Mouse (Mus musculus): ENCODE data around the gene Serpinb9c. TPM values are rescaled to one million over a fixed set of nuclear protein-coding genes. Genes with fewer than 3 reads are reported as not detected.

Serpinb9c gene
- polyA plus RNA-seq (2012; rRNA removed; ENCODE audit: low replicate concordance): not detected in 2 replicates

GRCm38 (mm10) chr13:33159642-33160041 lies at the start of gene Serpinb9c:
Gene Serpinb9c, minus strand, starts transcription at chr13:33159742.

GRCm38 (mm10) chr13:33192659-33193058 lies 33.1 kb upstream of the Serpinb9c start, which contains the start of gene Serpinb9d:
Gene Serpinb9d, plus strand, starts transcription at chr13:33192959.

Other genes with a start within 250 kb of the Serpinb9c start
- 0.36 and 0.44 TPM in 2 replicates for gene Serpinb6b, start 194.5 kb downstream of the Serpinb9c start, polyA plus RNA-seq (2012; rRNA removed; ENCODE audit: low replicate concordance)
- gene Serpinb9, start 156.5 kb downstream of the Serpinb9c start, polyA plus RNA-seq (2012; rRNA removed; ENCODE audit: low replicate concordance): 0.32 and 0.55 TPM in 2 replicates
- not detected in 2 replicates for gene Serpinb9b, start 132.3 kb downstream of the Serpinb9c start, polyA plus RNA-seq (2012; rRNA removed; ENCODE audit: low replicate concordance)
- not detected in 2 replicates for gene Serpinb1b, start 81.2 kb downstream of the Serpinb9c start, polyA plus RNA-seq (2012; rRNA removed; ENCODE audit: low replicate concordance)
- gene Serpinb9d, start 33.2 kb upstream of the Serpinb9c start, polyA plus RNA-seq (2012; rRNA removed; ENCODE audit: low replicate concordance): not detected in 2 replicates
- not detected in 2 replicates for gene Serpinb9e, start 89.9 kb upstream of the Serpinb9c start, polyA plus RNA-seq (2012; rRNA removed; ENCODE audit: low replicate concordance)
- gene Serpinb9f, start 164.3 kb upstream of the Serpinb9c start, polyA plus RNA-seq (2012; rRNA removed; ENCODE audit: low replicate concordance): not detected in 2 replicates
- gene Gm11397, start 236.0 kb upstream of the Serpinb9c start, polyA plus RNA-seq (2012; rRNA removed; ENCODE audit: low replicate concordance): not detected in 2 replicates